Mouse (Mus musculus): ENCODE data around the gene Abracl. TPM values are rescaled to one million over a fixed set of nuclear protein-coding genes. Genes with fewer than 3 reads are reported as not detected.

Gene Abracl
- total and polyA plus RNA-seq, 2 experiments from 2014 or later: 19.2 to 42.0 TPM

GRCm38 (mm10) chr10:18020443-18020842 lies 2.6 kb downstream of the Abracl start:
- Histone ChIP-seq H3K4me2 (ENCODE audit: low read depth, low read length, poor library complexity, severe bottlenecking) (no peak overlapping the region), H3K9me3 (ENCODE audit: low read length) (no peaks in the 10 kb centered on the region), H3K4me3 (ENCODE audit: low read depth, low read length) (no peak overlapping the region), H3K27me3 (ENCODE audit: insufficient read depth, low read length) (no peaks in the 10 kb centered on the region), H3K4me1 (ENCODE audit: insufficient read depth, low read length) (no peaks in the 10 kb centered on the region), H3K36me3 (ENCODE audit: insufficient read depth, low read length) (0 out of 2 replicates have a peak, but pooled peaks cover 3% of the 10 kb centered on the region), H3K9ac (replicated peaks; ENCODE audit: low read length, poor library complexity, severe bottlenecking) (no peak overlapping the region), H3K27ac (ENCODE audit: low read depth, low read length) (no peak overlapping the region)
- no peak for TF ChIP-seq CTCF (IDR thresholded peaks at IDR 0.05)
- ATAC-seq (ENCODE audit: low FRiP score) (no peak), DNase-seq (ENCODE audit: low spot score) (no peak)
- WGBS: 79% methylated on average over 7 of the region's 7 CpGs

- DNase-seq (ENCODE audit: low spot score) (no peak), ATAC-seq (ENCODE audit: low FRiP score) (no peak)
- Histone ChIP-seq H3K4me1 (ENCODE audit: insufficient read depth, low read length) (no peaks in the 10 kb centered on the region), H3K4me2 (ENCODE audit: low read depth, low read length, poor library complexity, severe bottlenecking) (no peak overlapping the region), H3K4me3 (ENCODE audit: low read depth, low read length) (no peak overlapping the region), H3K27ac (ENCODE audit: low read depth, low read length) (no peak overlapping the region), H3K9ac (replicated peaks; ENCODE audit: low read length, poor library complexity, severe bottlenecking) (no peak overlapping the region), H3K36me3 (ENCODE audit: insufficient read depth, low read length) (peaks cover under 1% of the 10 kb centered on the region; the same call in 1 of the 2 replicates), H3K27me3 (ENCODE audit: insufficient read depth, low read length) (no peaks in the 10 kb centered on the region), H3K9me3 (ENCODE audit: low read length) (no peaks in the 10 kb centered on the region)
- 76% methylated on average over 5 of the region's 5 CpGs for WGBS
- no peak for TF ChIP-seq CTCF (IDR thresholded peaks at IDR 0.05)
Measured at GRCm38 (mm10) chr10:18011761-18012160, 11.3 kb downstream of the Abracl start.

GRCm38 (mm10) chr10:18009744-18010143 lies 13.3 kb downstream of the Abracl start:
- ATAC-seq (ENCODE audit: low FRiP score) (no peak), DNase-seq (ENCODE audit: low spot score) (no peak)
- no peak overlapping the region for H3K9ac ChIP-seq (replicated peaks; ENCODE audit: low read length, poor library complexity, severe bottlenecking)
- no peak for TF ChIP-seq CTCF (IDR thresholded peaks at IDR 0.05)
- no peak overlapping the region for H3K27ac ChIP-seq (ENCODE audit: low read depth, low read length)
- H3K9me3 ChIP-seq (ENCODE audit: low read length): no peaks in the 10 kb centered on the region
- H3K4me3 ChIP-seq (ENCODE audit: low read depth, low read length): no peak overlapping the region
- H3K27me3 ChIP-seq (ENCODE audit: insufficient read depth, low read length): no peaks in the 10 kb centered on the region
- no peaks in the 10 kb centered on the region for H3K4me1 ChIP-seq (ENCODE audit: insufficient read depth, low read length)
- 90% methylated on average over 1 of the region's 1 CpGs for WGBS
- no peak overlapping the region for H3K4me2 ChIP-seq (ENCODE audit: low read depth, low read length, poor library complexity, severe bottlenecking)
- no peaks in the 10 kb centered on the region; the same call in 1 of the 2 replicates for H3K36me3 ChIP-seq (ENCODE audit: insufficient read depth, low read length)

- no peaks in the 10 kb centered on the region for H3K4me1 ChIP-seq (ENCODE audit: insufficient read depth, low read length)
- TF ChIP-seq CTCF (IDR thresholded peaks at IDR 0.05): no peak
- no peaks in the 10 kb centered on the region for H3K27me3 ChIP-seq (ENCODE audit: insufficient read depth, low read length)
- no peaks in the 10 kb centered on the region; the same call in 1 of the 2 replicates for H3K36me3 ChIP-seq (ENCODE audit: insufficient read depth, low read length)
- H3K27ac ChIP-seq (ENCODE audit: low read depth, low read length): no peak overlapping the region
- no peak overlapping the region for H3K9ac ChIP-seq (replicated peaks; ENCODE audit: low read length, poor library complexity, severe bottlenecking)
- ATAC-seq (ENCODE audit: low FRiP score): no peak
- no peaks in the 10 kb centered on the region for H3K9me3 ChIP-seq (ENCODE audit: low read length)
- no peak overlapping the region for H3K4me2 ChIP-seq (ENCODE audit: low read depth, low read length, poor library complexity, severe bottlenecking)
- DNase-seq (ENCODE audit: low spot score): no peak
- no peak overlapping the region for H3K4me3 ChIP-seq (ENCODE audit: low read depth, low read length)
Measured at GRCm38 (mm10) chr10:18008118-18008517, 15.0 kb downstream of the Abracl start.

- H3K27ac ChIP-seq (ENCODE audit: low read depth, low read length): no peak overlapping the region
- no peak overlapping the region for H3K4me2 ChIP-seq (ENCODE audit: low read depth, low read length, poor library complexity, severe bottlenecking)
- H3K9me3 ChIP-seq (ENCODE audit: low read length): no peaks in the 10 kb centered on the region
- no peaks in the 10 kb centered on the region; the same call in 1 of the 2 replicates for H3K36me3 ChIP-seq (ENCODE audit: insufficient read depth, low read length)
- H3K27me3 ChIP-seq (ENCODE audit: insufficient read depth, low read length): no peaks in the 10 kb centered on the region
- no peak for TF ChIP-seq CTCF (IDR thresholded peaks at IDR 0.05)
- no peaks in the 10 kb centered on the region for H3K4me1 ChIP-seq (ENCODE audit: insufficient read depth, low read length)
- ATAC-seq (ENCODE audit: low FRiP score) (no peak), DNase-seq (ENCODE audit: low spot score) (no peak)
- 89% methylated on average over 3 of the region's 3 CpGs for WGBS
- no peak overlapping the region for H3K9ac ChIP-seq (replicated peaks; ENCODE audit: low read length, poor library complexity, severe bottlenecking)
- no peak overlapping the region for H3K4me3 ChIP-seq (ENCODE audit: low read depth, low read length)
Measured at GRCm38 (mm10) chr10:18007243-18007642, 15.8 kb downstream of the Abracl start.

GRCm38 (mm10) chr10:18006756-18007155 lies 16.3 kb downstream of the Abracl start:
- Histone ChIP-seq H3K36me3 (ENCODE audit: insufficient read depth, low read length) (no peaks in the 10 kb centered on the region; the same call in 1 of the 2 replicates), H3K4me1 (ENCODE audit: insufficient read depth, low read length) (no peaks in the 10 kb centered on the region), H3K4me3 (ENCODE audit: low read depth, low read length) (no peak overlapping the region), H3K9ac (replicated peaks; ENCODE audit: low read length, poor library complexity, severe bottlenecking) (no peak overlapping the region), H3K9me3 (ENCODE audit: low read length) (no peaks in the 10 kb centered on the region), H3K27ac (ENCODE audit: low read depth, low read length) (no peak overlapping the region), H3K27me3 (ENCODE audit: insufficient read depth, low read length) (no peaks in the 10 kb centered on the region), H3K4me2 (ENCODE audit: low read depth, low read length, poor library complexity, severe bottlenecking) (no peak overlapping the region)
- ATAC-seq (ENCODE audit: low FRiP score) (no peak), DNase-seq (ENCODE audit: low spot score) (no peak)
- WGBS: 96% methylated on average over 1 of the region's 1 CpGs
- no peak for TF ChIP-seq CTCF (IDR thresholded peaks at IDR 0.05)
